Mouse (Mus musculus) T-helper 1 cell (primary cell): ENCODE data around the gene Hlcs.

Source experiments
- in situ Hi-C: fragments of 300-600 bp; cut with MboI, MseI; formaldehyde crosslinking; loops from one replicate; pipeline ENCODE4 v1.15.1; 2025; ENCODE audit warnings: high pct_unique_total_duplicates

The Hlcs gene

DNA sequence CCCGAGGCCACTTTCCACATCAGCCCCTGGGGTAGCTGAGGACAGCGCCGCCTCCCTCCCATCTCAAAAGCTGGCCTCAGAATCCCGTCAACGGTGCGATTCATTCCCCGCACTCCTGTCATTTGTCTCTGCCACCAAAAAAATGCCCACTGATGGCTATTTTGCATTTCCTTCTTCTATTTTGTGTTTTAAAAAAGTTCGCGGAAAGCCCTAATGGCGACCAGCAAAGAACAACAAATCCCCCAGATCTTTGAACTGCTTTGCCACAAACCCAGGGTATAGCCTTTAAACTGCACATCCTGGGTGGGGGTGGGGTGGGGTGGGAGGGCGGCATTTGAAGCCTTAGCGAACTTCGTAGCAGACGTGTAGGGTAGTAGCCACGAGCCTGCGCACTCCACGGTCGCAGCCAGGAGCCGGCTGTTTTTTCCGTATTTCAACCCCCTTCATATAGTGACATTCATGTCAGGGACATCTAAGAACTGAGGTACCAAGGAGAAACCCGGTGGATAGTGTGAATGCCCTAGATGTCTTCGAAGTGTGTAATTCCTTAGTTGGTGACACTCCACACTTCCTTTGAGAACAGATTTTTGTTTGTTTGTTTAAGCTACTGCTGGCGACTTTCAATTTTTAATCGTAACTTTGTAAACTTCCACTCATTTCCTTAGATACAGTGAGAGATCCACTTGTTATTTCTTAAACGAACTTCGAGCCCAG, 218.1 kb downstream of the Hlcs start:
- in situ Hi-C loops: no loop called here

DNA sequence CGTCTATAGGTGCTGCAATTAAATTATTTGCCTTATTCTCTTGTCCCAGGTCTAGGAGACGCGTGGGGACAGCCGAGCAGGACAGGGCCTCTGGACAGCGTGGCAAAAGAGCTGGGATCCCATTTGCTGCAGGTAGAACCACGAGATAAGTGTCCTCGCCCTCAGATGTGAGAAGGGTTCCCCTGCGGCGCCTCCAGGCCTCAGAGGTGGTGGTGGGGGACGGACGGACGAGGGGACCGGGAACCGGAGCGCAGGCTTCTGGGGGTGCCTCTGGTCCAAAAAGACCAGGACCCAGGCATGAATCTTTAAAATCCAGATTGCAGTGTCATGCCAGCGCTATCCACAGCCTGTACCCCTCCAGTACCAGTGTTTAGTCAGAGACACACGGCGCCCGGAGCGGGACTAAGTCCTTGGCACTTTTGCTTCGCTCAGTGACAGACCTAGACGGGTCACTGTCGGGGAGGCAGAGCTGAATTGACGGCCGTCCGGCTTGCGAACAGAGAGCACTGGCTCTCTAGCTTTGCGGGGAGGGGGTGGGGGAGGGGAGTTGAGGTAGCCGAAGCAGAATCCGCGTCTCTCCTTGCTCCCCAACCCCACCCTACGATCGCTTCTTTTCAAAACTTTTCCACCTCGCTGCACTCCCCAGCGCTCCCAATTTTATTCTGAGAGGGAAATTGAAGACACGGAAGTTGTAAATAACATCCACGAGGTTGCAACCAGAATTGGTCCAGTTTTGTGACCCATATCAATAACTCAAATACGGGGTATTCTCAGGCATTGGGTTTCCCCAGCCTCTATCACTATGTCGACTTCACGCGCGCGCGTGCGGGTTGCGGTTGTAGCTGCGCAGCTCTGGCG, 218.9 kb downstream of the Hlcs start:
- in situ Hi-C loops: loop anchor here (5.0 kb wide), 1 partner anchor 233 kb away; the partner anchor contains the start of gene Ripply3

DNA sequence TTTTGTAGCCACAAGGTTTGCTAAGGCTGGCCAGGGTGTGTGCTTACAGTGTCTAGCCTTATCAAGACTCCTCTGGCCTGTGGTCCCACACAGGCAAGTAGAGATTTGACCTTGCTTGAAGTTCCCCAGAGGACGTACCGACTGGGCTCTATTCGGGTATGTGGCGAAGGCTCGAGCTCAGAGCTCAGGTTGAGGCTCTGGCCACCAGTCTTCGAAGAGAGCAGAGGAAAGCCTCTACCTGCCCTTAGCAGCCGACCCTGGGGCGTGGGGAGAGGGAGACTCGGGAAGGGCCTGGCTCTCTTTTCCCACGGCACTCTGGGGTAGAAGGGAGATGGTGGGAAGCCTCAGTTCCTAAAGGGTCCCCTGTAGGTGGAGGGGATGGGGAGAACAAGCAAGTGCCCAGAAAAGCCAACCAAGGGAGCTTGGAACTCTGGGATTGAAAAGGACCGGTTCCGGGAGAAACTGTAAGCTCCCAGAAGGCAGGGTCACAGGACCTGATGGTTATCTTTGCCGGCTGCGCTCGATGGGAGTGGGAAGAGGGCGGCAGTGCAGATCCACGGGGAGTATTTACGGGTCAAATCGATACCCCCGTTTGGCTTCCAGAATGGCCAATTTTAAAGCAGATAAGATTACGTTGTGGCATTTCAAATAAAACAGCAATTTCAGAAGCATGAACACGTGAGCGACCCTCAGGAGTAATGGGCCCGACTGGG, 220.1 kb downstream of the Hlcs start:
- in situ Hi-C loops: loop anchor here (5.0 kb wide), 1 partner anchor 234 kb away; the partner anchor contains the start of gene Ripply3

DNA sequence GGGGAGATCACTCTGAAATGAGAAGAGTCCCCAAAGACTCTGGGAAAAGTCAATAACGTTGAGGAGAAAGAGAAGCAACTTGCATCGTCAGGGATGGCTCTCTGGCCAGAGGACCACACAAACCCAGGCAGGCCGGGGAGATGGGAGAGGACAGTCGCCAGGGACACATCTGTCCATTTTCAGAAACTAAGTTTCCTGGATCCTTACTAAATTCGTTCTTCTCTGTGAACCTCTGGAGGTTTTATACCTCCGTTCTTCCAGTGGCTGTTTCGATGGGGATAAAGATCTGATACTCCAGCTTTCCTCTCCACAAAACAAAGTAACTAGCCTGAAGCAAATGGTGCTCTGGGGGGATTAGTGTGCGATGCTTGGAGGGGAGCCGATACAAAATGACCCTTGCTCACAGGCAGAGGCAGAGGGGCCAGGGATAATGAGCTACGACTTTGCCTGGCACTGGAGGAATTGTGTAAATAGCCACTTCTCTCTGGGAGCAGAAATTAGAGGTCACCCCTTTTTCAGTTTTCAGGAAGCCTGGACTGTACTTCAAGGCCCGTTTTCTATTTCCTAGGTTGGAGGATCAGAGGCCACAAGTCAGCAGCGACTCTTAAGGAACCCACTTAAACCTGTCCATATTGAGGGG, 220.7 kb downstream of the Hlcs start:
- in situ Hi-C loops: loop anchor here (5.0 kb wide), 1 partner anchor 235 kb away; the partner anchor contains the start of gene Ripply3

DNA sequence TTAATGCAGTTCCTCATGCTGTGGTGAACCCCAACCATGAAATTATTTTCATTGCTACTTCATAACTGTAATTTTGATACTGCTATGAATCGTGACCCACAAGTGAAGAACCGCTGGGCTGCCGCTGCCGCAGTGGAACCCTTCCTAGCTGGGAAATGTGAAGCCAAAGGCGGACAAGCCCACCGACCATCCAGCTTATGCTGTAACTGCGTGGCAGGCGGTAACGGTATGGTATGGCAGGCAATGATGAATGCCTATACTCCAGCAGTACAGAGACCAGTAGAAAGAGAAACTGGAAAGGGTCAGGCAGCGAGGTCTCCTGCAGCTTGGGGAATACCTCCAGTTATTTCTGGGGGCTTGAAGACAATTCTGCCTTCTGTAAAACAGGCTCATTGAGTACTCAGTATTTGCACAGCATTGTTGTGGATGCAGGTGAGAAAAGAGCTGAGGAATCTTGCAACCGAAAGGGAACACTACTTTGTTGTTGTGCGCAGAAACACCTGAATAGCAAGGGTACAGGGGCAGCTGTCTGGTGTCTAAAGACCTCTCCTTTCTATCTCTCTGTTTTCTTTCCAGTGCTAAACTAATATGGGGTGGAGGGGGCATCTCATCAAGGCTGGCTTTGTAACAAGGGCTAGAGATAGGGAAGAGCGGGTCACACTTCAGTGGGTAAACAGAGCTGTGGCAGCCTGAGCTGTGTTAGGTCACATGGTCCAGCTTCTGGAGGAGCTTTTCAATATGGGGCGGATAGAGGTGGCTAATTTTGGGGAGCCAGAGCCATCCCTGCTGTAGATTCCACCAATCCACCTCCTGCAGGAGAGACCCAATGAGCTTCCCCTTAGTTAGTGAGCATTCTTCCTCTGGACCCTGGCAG, 224.3 kb downstream of the Hlcs start:
- in situ Hi-C loops: loop anchor here (10.0 kb wide), 1 partner anchor 1086 kb away; no protein-coding TSS in a partner anchor

DNA sequence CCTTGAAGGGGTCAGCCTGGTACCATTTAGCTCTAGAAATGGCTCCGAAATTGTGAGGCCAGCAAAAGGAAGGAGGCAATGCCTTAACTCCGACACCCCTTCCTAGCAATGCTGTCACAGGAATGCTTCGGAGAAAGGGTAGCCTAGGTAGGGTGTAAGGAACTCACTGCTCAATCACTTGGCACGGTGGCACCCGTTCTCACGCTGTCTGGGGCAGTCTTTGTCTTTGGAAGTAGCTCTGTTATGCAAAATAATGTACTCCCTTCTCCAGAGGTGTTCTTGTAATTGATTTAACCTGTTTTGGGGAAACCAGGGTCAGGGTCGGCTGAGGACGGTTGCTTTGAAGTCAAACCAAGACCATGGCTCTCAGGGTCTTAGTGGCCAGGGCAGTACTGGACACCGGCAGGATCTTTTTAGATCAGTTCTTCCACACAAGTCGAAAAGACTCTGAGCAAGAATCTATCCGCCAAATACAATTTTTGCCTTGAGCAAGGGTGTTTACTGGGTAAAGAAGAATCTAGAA, 225.1 kb downstream of the Hlcs start:
- in situ Hi-C loops: loop anchor here (10.0 kb wide), 1 partner anchor 1087 kb away; no protein-coding TSS in a partner anchor

DNA sequence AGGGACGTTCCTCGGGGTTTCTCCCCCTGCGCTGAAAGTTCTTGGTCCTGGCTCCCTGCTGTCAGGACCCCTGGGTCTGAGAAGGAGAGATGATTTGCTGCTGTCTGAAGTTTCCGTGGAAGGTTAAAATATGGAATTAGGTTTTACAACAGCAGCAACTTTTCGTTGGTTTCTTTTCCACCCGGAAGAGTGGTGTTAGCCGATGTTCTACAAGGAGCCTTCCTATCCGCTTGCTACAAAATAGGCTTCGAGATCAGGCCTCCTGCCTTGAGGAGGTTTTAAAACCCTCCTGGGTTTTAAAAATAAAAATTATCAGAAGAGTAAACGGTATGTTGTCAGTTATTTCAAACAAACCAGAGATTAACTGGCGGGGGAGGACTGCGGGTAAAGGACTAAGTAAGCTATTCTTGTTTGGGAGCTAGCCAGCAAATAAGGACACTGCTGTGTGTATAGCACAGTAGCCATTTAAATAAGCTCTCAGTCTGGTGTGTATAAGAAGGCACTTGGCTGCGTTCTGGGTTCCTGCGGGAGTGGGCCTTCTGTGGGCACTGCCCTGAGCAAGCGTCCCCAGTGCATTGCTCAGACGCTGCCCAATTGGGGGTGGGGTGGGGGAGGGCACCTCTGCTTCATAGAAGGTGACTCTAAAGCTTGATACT, 225.7 kb downstream of the Hlcs start:
- in situ Hi-C loops: loop anchor here (10.0 kb wide), 1 partner anchor 1087 kb away; no protein-coding TSS in a partner anchor

DNA sequence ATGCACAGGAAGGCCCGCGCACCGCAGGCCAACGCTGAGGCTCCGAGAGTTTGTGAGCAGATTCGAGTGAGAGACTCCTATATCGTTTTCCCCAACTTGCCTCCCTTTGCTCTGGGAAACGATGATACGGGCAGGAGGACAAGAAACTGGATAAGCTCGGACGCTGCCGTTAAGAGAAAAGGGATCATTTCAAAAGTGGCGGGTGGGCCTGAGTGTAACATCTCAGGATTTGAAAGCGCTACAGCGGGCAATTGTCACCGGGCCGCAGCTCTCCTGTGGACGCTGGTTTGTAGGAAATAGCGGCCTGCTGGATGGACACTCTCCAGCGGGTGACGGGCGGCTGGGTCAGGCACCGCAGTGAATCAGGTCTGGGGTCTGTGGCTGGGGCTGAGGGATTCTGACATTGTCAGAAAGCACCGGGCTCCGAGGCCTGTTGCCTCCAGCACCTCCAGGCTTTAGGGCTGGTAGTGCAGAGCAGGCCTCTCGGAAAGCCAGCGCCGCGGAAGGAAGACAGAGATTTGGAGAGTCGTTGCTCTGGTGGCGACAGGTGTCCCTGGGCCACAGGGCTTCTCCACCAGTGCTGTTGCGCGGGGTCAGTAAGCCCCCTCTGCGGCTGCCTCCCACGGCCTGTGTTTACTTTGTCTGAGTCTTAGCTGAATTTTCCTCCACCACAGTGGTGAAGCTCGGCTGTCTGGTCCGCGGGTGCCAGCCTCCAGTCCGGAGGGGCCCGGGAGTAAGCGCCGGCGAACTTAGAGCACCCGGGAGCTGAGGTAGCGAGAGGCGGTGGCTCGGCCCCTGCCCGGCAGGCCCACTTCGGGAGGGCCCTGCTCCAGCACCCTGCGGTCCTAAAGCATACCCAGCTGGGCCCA, 226.4 kb downstream of the Hlcs start:
- in situ Hi-C loops: loop anchor here (10.0 kb wide), 1 partner anchor 1088 kb away; no protein-coding TSS in a partner anchor

DNA sequence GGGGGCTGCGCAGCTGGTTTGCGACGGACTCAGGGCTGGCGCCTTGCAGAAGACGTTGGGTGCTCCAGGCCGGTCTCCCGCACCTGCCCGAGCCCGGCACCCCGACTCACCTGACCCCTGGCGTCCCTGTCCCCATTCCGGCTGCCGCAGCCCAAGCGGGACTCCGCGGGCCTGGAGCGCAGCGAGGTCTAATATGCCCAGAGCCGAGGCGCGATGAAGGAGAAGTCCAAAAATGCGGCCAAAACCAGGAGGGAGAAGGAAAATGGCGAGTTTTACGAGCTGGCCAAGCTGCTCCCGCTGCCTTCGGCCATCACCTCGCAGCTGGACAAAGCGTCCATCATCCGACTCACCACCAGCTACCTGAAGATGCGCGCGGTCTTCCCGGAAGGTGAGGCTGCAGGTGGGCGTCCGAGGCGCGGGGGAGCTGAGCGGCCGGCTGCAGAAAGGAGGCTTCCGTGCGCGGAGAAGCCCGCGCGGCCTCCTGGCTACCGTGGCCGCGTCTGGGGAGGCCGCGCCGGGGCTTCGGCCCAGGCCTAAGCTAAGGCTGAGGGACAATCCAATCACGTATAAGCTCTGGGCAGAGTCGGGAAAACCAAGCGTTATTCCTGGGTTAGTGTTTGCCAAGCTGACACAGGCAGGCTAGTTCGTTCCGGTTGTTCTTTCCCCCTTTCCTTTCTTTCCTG, 227.6 kb downstream of the Hlcs start:
- in situ Hi-C loops: loop anchor here (10.0 kb wide), 1 partner anchor 1089 kb away; no protein-coding TSS in a partner anchor

DNA sequence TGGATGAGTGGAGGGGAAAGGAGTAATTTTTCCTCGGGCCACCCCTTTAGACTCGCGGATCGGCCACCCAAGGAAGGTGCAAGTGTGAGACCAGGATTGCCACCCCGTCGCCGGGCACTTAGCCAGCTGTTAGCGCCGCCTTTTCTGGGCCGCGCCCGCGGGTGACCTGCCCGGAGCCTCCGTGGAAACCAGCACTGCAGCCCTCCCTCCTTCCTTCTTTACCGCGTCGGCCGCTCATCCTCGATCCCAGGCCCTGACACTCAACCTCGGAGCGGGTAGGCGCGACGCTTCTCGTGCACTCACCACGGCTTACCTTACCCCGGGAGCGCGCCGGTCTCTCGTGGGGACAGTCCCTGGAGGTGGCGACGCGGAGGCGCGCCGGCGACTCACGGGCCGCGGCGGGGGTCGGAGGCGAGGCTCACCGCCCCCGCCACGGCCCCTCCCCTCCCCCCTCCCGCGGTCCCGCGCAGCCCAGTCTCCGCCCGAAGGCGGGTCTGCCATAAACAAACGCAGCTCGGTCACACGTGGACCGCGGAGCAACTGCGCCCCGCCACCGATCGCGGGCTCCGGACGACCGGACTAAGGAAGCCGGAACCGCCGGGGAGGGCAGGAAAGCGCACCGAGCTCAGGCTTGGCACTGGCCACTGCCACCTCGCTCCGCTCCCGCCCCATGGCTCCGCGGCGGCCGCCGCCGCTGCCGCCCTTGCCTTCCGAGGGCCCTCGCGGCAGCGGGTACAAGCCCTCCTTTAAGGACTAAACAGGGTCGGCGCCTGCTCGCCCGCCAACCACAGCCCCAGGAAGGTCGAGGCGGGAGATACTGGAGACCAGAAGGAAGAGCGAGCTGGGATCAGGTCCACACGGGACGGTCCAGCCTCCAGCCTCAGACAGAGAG, 228.4 kb downstream of the Hlcs start, which contains the start of gene Sim2:
Sim2 (plus strand) TSS at position 221 of the 892 bp plus-strand sequence.
- in situ Hi-C loops: loop anchor here (10.0 kb wide), 1 partner anchor 1090 kb away; no protein-coding TSS in a partner anchor

DNA sequence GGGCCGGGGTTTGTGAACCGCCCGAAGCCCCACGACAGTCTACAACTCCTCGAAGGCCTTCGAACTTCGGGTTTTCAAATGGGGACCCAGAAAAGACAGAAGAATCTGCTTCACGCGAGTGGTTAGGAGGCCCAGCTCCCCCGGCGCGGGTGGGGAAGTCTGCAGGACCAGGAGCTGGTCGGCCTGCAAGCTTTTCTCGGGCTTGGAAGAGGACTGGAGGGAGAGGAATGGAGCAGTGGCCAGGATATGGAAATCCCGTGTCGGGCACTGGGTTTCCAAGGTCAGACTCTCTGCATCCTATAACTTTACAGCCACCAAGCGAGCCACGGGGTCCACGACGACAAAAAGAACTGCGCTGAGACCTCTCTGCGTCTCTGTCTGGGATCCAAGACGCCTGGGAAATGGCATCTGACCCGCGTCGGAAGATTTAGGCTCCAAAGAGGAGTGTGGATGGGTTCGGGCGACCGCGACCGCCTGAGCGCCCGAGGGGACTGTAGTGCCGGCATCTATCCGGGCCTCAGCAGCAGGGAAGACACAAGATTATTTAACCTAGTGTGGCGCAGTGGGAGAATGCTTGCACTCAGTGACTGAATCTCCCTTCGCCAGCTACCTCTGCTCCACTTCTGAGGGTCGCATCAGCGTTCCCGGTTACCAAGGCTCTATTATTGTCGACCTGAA, 229.4 kb downstream of the Hlcs start:
- in situ Hi-C loops: loop anchor here (10.0 kb wide), 1 partner anchor 1091 kb away; no protein-coding TSS in a partner anchor

DNA sequence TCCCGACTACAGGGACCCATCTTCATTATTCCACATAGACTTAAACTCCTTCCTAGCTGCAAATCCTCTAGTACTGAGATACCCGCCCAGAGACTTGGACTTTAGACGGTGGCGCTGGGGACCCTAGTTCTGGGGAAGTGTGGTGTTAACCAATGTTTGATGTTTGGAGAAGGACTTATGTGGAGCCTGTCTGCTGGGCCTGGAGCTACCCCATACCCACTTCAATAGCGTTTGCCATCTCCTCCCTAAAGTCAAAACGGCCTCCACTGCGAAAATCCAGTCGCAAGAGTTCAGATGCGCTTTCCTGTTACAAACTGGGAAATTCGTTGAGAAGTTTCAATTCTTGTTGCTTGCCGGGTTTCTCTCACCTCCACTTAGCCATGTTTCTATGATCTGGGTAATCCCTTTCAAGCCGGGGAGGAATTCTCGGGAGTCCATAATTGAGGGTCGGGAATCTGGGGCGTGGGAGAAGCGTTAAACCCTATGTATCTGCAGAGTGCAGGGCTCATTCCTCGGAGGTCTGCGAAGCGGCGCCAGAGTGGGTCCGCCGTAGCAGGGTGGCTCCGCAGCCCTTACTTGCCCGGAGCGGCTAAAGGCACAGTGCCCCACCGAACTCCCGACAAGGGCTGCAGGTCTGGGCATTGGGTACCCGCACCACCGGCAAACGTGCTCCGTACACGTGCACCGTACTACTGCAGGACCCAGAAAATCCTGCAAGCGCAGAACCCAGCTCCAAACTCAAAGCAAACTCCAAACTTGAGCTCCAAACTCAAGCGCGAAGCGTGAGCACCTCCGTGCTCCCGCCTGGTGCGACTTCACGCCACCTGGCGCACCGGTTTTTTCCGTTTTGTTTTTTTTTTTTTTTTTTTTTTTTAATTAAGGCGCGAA, 230.2 kb downstream of the Hlcs start:
- in situ Hi-C loops: loop anchor here (10.0 kb wide), 1 partner anchor 1092 kb away; no protein-coding TSS in a partner anchor

DNA sequence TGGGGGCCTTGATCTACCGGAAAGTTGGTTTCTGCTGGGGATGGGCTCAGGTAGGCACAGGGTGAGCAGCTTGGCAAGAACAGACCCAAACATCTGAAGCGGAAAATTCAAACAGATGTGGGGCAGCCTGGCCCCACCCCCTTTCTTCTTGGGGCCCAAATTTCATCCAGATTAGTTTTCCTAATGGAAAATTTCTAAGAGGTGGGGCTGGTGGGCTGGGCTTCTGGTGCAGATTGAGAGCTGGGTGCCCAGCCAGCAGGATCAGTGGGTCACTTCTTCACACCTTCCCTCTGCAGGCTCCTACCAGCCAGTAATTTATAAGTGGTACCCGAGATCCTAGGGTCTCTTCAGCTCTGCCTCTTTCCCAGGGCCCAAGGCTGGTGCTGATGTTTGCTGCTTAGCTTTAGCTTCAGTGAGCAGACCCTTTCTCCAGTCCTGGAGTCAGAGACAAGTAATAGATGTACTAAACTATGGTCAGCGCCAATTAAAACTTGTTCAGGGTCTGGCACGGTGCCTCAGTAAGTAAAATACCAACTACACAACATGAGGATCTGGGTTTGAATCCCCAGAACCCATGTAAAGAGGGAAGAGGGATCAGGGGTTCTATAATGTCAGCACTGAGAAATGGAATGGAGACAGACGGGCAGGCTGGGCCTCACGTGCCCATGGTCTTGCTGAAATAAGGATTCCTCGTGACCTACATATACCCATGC, 231.2 kb downstream of the Hlcs start:
- in situ Hi-C loops: loop anchor here (10.0 kb wide), 1 partner anchor 1093 kb away; no protein-coding TSS in a partner anchor

DNA sequence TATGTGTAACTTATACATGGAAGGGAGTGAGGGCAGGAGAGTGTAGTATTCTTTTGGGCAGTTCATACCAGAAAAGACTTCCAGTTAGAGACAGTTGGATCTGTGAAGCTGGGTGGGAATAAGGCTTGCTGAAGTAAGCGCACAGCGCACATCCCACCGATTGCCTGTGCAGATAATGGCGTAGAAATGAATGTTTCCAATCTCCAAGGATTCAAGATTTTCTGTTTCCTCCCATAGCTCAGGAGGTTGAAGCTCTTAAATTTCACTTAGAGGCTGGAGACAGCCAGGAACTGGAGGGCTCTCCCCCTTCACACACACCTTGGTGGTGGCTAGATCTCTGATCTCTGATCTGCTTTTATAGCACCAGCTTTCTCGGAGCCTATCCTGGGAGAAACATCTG, 231.8 kb downstream of the Hlcs start:
- in situ Hi-C loops: loop anchor here (10.0 kb wide), 1 partner anchor 1093 kb away; no protein-coding TSS in a partner anchor
